Mouse (Mus musculus) neural tube, embryonic 10.5 days (tissue): ENCODE data around the gene Cacng8.
"Not testable (repeated sequence)": the region's sequence is repeated elsewhere in the genome, so short reads cannot be mapped to it uniquely, and the experiment has no call there.

Experiments used
- DNase-seq: peaks from one replicate; pipeline ENCODE4 v3.0.0-alpha.2; 2017; ENCODE audit warnings: low spot score; ENCODE audit errors: extremely low spot score

Cacng8 gene

DNA sequence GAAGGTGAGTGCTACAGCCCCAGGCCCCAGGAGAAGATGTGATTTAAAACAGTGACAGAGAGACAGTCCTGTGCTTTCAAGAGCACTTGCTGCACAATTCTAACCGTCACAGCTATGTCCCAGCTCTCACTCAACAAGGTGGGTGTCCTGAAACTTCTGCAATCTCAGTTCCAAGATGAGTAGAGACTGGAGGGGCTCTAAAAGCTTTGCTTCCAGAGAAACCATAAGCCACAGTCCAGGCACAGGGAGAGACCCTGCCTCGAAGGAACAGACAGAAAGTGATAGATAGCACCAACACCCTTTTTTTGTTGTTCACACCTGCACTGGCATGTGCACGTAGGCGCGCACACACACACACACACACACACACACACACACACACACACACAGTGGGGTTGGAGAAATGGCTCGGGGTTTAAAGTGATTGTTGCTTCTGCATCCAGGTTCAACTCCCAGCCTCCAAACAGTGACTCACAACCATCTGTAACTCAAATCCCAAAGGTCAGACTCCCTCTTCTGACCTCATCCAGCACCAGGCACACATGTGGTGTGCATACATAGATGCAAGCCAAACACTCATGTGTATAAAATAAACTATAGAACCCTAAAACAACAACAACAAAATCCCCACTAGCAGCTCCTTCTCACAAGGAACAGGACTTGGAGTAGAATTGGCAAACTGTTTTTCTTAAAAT is 4.3 kb upstream of the Cacng8 start:
- no peak for DNase-seq

DNA sequence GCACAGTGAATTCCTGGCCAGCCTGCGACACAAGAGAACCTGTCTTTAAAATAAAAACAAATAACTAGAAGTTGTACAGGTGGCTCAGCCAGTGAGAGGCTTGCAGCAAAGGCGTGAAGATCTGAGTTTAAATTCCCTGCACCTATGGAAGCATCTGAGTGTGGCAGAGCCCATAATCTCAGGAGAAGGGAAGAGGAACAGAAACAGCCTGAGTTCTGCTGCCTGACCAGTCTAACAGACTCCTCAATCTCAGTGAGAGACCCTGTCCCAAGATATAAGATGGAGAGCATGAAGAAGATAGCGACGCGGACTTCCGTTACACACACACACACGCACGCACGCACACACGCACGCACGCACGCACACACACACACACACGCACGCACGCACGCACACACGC is 2.7 kb upstream of the Cacng8 start:
- DNase-seq = no peak

DNA sequence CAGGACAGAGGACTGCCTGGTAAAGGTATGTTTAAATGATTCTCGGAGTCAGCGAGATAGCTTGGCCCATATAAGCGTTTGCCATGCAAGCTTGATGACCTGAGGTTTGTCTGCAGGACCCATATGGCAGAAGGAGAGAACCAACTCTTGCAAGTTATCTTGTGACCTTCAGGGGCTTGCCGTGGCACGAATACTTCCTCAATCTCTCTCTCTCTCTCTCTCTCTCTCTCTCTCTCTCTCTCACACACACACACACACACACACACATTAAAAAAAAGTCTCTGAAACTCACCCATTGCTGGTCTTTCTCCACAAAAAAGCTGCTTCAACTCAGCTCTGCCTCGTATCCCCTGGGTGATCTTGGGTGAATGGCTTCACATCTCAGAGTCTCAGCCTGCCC is 1.6 kb upstream of the Cacng8 start:
- no peak for DNase-seq

DNA sequence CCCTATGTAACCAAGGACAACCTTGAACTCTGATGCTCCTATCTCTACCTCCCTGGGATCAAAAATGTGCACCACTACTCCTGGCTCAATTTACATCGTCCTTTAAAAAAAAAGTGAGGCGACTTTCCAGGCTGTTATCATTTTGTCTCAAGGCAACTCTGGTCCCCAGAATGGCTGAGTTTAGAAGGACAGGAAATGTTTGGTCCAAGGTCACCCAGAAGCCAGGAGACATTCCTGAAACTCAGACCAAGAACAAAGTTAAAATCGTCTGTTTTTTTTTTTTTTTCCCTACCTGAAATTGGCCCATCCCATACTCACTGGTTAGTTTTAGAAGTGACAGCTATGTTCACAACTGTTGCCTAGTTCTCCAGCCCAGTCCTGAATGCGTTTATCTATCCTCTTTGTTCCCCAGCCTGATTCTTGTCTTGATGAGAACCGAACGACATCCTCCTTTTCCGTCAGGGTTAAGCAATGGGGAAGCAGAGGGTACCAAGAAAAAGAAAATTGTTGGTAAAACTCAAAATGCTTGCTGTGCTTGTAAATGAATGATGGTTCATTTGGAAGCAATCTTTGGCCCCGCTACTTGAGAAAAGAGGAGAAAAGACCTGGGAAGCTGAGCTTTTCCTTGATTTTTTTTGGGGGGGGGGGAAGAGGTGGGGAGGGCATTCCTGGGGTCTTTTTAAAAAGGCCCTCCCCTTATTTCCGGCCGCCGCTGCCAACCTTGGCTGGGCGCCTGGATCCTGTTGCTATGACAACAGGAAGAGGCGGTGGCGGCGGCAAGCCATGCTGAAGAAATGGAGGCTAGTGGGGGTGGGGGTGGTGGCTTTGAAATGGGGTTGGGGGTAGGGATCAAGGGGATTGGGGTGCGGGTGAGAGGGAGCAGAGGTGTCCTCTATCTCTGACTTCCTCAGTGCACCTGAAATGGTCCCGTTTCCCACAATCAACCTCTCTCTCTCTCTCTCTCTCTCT is 755 bp upstream of the Cacng8 start:
- DNase-seq = peak; percentile 57

DNA sequence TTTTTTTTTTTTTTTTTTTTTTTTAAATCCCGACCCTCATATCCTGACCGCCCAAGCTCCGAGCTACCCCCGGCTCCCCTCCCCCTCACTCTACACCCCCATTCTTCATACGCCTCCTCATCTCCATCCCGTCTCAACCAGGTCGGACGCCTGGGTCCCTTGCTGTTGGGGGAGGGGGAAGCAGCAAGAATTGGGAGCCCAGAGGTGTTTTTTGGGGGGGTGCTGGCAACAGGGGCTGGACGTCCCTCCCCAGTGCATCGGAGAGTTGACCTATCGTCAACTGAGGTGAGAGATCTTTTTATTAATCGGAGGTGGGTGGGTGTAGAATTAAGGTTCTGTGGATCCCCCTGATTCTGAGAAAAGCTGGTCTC is 583 bp downstream of the Cacng8 start:
- DNase-seq = no peak

DNA sequence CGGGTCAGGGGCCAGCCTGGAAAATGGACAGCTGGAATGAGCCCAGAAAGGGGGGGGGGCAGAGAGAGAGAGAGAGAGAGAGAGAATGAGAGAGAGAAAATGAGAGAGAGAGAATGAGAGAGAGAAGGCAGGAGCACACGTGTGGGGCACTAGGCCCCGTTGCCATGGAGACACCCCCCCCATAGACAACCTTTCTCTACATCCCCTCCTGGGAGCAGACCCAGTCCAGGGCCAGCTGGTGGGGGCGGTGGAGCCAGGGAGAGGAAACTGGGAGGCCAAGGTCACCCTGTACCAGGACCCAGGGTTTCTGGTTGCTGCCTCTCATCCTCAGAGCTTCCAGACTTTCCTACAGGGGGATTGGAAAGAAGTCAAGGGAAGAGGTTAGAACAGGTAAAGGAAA is 1.3 kb downstream of the Cacng8 start:
- no peak for DNase-seq

DNA sequence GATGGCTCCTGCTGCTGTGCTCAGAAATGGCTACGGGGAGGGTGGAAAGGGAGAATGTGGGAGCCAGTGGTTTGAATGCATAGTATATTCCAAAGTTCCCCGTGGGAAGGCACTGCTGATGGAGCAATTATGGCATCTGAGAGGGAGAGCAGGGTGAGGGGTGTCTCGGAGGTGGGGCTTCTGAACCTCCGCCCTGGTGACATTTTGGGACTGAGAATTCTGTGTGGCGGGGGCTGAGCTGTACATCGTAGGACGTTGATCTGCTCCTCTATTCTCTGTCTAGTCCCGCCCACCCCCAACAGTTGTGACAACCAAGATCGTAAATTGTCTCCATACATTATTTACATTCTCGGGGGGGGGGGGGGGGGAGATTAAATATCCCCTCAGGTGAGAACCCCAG is 6.9 kb downstream of the Cacng8 start:
- no peak for DNase-seq

DNA sequence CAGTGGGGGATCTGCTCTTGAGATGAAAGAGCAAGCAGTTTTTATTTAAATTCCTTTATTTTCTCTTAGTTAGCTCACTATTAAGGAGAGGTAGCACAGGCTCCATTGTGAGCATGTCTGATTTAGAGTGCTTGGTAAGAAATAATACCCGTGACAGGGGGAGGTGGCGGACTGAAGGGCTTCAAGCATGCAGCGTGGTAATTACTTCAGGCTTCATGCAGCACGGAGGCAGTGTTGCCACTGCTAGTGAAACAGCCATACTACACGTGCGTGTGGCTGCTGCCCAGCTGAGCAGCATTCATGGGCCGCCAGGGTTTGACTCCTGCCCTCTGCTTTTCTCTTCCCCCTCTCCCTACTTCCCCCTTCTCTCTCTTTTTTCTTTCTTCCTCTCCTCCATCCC is 7.3 kb downstream of the Cacng8 start:
- DNase-seq = no peak

DNA sequence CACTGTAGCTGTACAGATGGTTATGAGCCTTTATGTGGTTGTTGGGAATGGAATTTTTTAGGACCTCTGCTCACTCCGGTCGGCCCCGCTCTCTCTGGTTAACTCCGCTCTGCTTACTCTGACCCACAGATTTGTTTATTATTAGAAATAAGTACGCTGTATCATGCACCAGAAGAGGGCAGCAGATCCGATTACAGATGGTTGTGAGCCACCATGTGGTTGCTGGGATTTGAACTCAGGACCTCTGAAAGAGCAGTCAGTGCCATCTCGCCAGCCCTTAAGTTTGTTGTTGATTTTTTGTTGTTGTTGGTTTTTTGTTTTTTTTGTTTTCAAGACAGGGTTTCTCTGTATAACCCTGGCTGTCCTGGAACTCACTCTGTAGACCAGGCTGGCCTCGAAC is 7.9 kb downstream of the Cacng8 start:
- not testable (repeated sequence) for DNase-seq

DNA sequence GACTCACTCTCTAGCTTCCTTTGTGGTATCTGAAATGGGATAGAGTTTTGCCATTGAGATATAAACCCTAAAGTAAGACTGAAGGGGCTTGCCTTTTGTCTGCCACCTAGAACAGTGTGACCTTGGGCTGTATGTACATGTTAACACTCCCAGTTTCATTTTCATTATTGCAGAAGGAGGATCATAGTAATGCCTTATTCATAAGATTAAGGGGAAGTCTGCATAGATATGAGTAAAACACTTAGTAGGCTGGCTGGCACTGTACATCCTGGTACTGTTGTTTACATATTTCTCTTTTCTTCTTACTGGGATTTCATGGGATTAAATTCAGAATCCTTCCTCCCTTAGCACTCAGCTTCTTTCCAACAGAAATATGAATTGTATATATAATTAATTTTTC is 9.5 kb downstream of the Cacng8 start:
- DNase-seq = no peak

DNA sequence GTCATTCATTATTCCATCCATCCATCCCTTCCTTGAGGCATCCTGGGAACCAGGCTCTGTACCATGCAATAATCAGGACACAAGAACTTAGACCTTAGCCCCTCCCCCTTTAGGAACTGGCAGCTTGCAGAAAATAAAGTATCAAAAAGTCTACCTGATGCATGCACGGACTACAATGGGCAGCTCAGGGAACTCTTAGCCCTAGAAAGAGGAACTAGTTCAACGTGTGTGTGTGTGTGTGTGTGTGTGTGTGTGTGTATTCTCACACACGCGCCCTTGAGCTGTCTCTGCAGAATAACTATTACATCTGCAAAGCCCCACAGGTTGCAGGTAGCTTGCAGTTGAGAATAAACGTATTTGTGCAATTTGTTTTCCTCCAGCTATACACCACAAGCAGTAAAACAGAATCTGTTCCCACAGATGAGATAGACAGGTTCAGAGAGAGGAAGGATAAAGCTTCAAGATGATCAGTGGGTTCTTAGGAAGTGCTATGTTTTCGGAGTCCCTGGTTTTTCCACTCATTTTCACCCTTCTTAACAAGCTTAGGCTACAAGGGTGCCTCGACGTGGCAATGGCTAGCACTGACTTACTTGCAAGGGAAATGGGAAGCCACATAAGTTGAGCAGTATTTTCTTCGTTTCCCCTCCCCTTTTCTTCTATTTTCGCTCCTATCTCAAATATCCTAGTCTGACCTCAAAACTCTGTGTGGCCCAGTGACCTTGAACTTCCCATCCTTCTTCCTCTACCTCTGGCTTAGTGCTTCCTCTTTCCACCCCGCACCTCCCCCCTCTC is 19.4 kb downstream of the Cacng8 start:
- DNase-seq = no peak

DNA sequence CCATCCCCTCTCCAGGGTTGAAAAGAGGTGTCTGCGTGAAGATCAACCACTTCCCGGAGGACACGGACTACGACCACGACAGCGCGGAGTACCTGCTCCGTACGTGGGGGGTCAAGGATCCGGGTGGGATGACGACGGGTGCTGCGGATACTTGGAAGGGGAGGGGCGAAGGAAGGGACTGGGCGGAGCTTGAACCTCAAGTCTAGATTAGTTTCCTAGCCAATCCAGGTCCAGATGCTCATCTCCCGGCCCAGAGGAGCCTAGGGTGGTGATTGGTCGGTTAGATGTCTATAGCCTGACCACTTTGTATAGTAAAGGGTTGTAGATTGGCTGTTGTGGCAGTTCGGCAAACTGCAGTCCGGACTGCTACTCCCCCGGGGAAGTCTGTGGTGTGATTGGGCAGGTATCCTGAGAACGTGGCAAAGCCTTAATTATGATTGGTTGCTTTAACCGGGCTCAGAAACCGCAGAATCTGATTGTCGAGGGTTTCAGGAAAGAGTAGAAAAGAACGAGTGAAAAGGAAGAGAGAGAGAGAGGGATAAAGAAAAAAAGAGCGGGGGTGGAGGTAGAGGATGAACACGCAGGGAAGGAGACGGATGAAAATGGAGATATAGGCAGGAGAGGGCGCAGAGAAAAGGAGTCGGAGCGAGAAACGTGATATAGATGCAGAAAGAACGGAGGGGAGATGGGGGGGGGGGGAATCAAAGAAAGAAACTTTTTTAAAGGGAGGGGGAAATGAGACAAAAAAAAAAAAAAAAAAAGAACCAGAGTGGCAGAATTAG is 20.9 kb downstream of the Cacng8 start:
- peak; percentile 75 for DNase-seq

DNA sequence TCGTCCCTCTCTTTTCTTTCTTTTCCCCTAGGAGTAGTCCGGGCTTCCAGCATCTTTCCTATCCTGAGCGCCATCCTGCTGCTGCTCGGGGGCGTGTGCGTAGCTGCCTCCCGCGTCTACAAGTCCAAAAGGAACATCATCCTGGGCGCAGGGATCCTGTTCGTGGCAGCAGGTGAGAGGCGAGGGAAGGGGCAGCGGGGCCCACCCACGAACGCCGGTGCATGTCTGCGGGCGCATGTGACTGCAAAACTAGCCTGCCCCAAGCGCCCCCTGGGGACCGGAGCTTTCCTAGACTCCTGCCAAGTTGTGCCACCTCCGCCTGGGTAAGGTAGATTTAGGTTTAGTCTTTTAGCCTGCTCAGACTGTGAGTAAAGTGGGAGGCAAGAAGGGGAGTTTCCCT is 21.6 kb downstream of the Cacng8 start:
- DNase-seq = peak; percentile 49

DNA sequence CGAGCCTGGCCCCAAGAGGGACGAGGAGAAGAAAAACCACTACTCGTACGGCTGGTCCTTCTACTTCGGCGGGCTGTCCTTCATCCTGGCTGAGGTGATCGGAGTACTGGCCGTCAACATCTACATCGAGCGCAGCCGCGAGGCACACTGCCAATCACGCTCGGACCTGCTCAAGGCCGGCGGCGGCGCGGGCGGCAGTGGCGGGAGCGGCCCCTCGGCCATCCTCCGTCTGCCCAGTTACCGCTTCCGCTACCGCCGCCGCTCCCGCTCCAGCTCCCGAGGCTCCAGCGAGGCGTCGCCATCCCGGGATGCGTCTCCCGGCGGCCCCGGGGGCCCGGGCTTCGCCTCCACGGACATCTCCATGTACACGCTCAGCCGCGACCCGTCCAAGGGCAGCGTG is 24.4 kb downstream of the Cacng8 start:
- peak; percentile 60 for DNase-seq

DNA sequence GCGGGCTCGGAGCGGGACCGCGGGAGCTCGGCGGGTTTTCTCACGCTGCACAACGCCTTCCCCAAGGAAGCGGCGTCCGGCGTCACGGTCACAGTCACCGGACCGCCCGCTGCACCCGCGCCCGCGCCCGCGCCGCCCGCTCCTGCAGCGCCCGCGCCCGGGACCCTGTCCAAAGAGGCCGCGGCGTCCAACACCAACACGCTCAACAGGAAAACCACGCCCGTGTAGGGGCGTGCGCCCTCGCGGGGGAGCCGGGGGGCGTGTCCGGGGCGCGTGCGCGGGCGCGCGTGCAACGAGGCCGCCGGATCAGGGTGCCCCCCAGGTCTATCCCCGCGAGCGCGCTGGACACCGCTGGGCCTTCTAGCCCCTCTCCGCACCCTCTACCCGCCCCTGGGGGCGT is 24.9 kb downstream of the Cacng8 start:
- peak; percentile 37 for DNase-seq

DNA sequence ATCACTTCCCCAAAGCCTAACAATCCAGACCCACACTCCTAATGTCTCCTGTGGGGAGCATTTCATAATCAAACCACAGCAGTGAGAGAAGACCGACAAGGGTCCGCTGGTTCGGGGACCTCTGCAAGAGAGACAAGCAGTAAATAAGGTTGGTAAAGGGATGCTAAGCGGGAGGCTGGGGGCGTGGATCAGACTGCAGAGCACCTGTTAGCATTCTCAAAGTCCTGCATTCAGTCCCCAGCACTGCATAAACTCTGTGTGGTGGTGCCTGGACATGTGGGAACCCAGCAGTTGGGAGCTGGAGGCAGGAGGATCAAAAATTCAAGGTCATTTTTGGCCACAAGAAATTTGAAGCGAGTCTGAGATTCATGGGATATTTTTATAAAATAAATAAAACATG is 29.5 kb downstream of the Cacng8 start:
- no peak for DNase-seq

DNA sequence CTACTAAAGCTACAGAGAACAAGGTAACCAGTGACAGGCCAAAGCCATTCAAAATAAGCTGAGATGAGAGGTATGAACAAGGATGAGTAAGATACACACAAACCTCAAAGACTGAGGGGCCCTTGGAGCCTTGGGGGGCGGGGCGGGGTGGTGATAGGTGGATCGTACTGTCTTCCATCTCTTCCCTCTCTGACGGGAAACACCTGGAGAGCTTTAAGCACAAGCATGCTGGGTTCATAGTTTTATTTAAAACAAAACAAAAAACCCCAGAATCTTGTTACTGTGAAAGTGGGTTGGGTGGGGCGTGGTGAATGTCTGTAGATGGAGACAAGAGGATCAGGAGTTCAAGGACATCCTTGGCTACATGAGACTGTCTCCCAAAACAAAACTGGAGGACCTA is 30.0 kb downstream of the Cacng8 start:
- no peak for DNase-seq

DNA sequence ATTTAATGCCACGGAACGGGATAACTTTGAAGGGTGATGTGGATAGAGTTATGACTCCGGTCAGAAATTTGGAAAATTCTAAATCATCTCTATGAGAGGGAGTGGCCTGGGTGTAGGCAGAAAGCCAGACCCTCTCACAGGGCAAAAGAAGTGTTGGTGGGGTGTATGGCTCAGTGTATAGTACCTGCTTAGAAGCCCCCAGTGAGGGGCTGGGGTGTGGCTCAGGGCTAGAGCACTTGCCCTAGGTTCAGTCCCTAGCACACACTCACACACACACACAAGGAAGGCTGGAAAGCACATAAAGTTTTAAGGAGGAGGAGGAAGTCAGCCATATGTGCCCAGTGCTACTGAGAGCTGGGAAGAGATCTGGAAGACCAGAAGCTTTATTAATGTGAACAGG is 30.8 kb downstream of the Cacng8 start:
- DNase-seq = no peak

DNA sequence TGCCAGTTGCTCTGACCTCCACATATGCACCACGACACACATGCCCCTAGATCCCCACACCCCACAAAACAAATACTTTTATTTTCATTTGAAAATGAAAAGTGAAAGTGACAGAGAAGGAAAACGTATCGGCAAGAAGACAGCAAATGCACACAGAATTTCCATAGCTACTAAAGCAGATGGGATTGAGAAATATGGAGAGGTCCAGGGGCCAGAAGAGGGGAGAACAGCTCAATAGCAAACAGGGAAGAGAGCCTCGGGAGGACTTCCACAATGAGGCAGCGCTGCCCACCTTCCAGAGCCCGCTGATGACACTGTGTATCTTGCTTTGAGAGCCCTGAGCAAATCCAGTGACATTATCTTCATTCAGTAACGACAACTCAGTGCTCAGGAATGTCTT is 31.6 kb downstream of the Cacng8 start:
- DNase-seq = no peak

DNA sequence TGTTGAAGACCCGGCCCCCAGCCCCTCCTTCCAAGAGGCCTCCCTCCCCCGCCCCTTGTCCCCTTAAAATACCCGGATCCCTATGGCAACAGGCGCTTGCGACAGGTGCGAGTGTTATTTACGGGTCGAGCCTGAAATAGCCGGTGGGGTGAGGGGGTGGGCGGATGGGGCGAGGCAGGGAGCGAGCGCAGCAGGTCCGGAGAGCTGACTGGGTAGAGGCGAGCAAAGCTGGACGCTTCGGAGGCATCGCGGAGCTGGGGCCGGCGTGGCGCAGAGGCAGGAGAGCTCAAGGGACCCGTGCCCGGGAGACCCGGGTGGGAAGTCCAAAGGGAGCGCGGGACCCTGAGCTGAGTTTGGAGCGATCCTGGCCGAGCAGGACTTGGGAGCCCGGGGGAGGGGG is 32.9 kb downstream of the Cacng8 start:
- DNase-seq = peak; percentile 41

DNA sequence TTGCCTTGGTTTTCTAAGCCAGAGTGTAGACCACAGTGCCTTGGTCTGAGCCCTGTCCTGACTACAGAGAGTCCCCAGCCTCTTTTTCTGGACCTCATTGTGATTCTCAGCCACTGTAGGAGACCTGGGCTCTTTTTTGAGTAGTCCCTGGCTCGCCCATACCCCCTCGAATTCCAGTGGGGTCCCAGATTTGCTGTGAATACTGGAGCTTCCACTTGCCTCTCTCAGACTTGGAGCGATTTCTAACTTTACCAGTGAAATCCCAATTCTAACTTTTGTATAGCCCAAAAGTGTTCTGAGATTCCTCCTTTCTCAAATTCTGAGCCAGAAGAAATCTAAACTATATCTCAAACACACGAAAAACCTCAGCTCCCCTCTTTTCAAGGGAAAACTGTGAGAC is 33.4 kb downstream of the Cacng8 start, which contains the start of gene Cacng6:
Cacng6 (plus strand) TSS at position 301 of the 400 bp plus-strand sequence.
- DNase-seq = no peak
